Mouse (Mus musculus): ENCODE measurements at regions not wholly inside any gene's neighbourhood (a gene's known extent, or its start where the extent isn't known, plus 50 kb on each side); places are given as distances from the start of the nearest gene placed in this dataset.

GRCm38 (mm10) chr2:133020173-133020837 is 74.6 kb upstream of the Fermt1 start:
- peak; percentile 75 to 83 for DNase-seq (ENCODE audit: low spot score in 2 of 2)

- DNase-seq (ENCODE audit: low spot score in 2 of 2) = no peak
Observed at GRCm38 (mm10) chr2:133021244-133021643, 75.5 kb upstream of the Fermt1 start.

- DNase-seq (ENCODE audit: low spot score in 2 of 2) = no peak
Observed at GRCm38 (mm10) chr2:133027038-133027437, 81.3 kb upstream of the Fermt1 start.

- no peak for DNase-seq (ENCODE audit: low spot score in 2 of 2)
Observed at GRCm38 (mm10) chr2:133035421-133035820, 89.7 kb upstream of the Fermt1 start.

GRCm38 (mm10) chr2:133040708-133041107 is 95.0 kb upstream of the Fermt1 start:
- no peak for DNase-seq (ENCODE audit: low spot score in 2 of 2)

GRCm38 (mm10) chr2:133077698-133078356 is 132.1 kb upstream of the Fermt1 start:
- DNase-seq (ENCODE audit: low spot score in 2 of 2) = no peak

GRCm38 (mm10) chr2:133090976-133091375 is 145.3 kb upstream of the Fermt1 start:
- DNase-seq (ENCODE audit: low spot score in 2 of 2) = no peak

- DNase-seq (ENCODE audit: low spot score in 2 of 2) = peak; percentile 62 to 63
Observed at GRCm38 (mm10) chr2:133113642-133114041, 167.9 kb upstream of the Fermt1 start.

GRCm38 (mm10) chr2:133118651-133119050 is 172.9 kb upstream of the Fermt1 start:
- no peak for DNase-seq (ENCODE audit: low spot score in 2 of 2)

- no peak for DNase-seq (ENCODE audit: low spot score in 2 of 2)
Observed at GRCm38 (mm10) chr2:133125212-133125801, 179.6 kb upstream of the Fermt1 start.

GRCm38 (mm10) chr2:133134878-133135277 is 189.2 kb upstream of the Fermt1 start:
- no peak for DNase-seq (ENCODE audit: low spot score in 2 of 2)

- DNase-seq (ENCODE audit: low spot score in 2 of 2) = no peak
Observed at GRCm38 (mm10) chr2:133138877-133139276, 193.2 kb upstream of the Fermt1 start.

GRCm38 (mm10) chr2:133141341-133142035 is 195.8 kb upstream of the Fermt1 start:
- no peak for DNase-seq (ENCODE audit: low spot score in 2 of 2)

GRCm38 (mm10) chr2:133152461-133152860 is 206.8 kb upstream of the Fermt1 start:
- DNase-seq (ENCODE audit: low spot score in 2 of 2) = no peak

GRCm38 (mm10) chr2:133156537-133156936 is 210.8 kb upstream of the Fermt1 start:
- DNase-seq (ENCODE audit: low spot score in 2 of 2) = no peak

- DNase-seq (ENCODE audit: low spot score in 2 of 2) = no peak
Observed at GRCm38 (mm10) chr2:133158206-133158605, 212.5 kb upstream of the Fermt1 start.

- DNase-seq (ENCODE audit: low spot score in 2 of 2) = no peak
Observed at GRCm38 (mm10) chr2:133159398-133159797, 213.7 kb upstream of the Fermt1 start.

- no peak for DNase-seq (ENCODE audit: low spot score in 2 of 2)
Observed at GRCm38 (mm10) chr2:133176411-133176810, 230.7 kb upstream of the Fermt1 start.

GRCm38 (mm10) chr2:133181216-133181615 is 235.5 kb upstream of the Fermt1 start:
- DNase-seq (ENCODE audit: low spot score in 2 of 2) = no peak

- no peak for DNase-seq (ENCODE audit: low spot score in 2 of 2)
Observed at GRCm38 (mm10) chr2:133182920-133183319, 237.2 kb upstream of the Fermt1 start.

GRCm38 (mm10) chr2:133204295-133204866 is 258.7 kb upstream of the Fermt1 start:
- no peak for DNase-seq (ENCODE audit: low spot score in 2 of 2)

- no peak for DNase-seq (ENCODE audit: low spot score in 2 of 2)
Observed at GRCm38 (mm10) chr2:133208498-133208897, 262.8 kb upstream of the Fermt1 start.

Measured in frontal cortex, postnatal 25 days (tissue).